Mouse (Mus musculus): ENCODE data around the gene Cd38. TPM values are rescaled to one million over a fixed set of nuclear protein-coding genes. Genes with fewer than 3 reads are reported as not detected.

The Cd38 gene
- polyA plus RNA-seq, 1 experiment: 37.3 TPM

DNA sequence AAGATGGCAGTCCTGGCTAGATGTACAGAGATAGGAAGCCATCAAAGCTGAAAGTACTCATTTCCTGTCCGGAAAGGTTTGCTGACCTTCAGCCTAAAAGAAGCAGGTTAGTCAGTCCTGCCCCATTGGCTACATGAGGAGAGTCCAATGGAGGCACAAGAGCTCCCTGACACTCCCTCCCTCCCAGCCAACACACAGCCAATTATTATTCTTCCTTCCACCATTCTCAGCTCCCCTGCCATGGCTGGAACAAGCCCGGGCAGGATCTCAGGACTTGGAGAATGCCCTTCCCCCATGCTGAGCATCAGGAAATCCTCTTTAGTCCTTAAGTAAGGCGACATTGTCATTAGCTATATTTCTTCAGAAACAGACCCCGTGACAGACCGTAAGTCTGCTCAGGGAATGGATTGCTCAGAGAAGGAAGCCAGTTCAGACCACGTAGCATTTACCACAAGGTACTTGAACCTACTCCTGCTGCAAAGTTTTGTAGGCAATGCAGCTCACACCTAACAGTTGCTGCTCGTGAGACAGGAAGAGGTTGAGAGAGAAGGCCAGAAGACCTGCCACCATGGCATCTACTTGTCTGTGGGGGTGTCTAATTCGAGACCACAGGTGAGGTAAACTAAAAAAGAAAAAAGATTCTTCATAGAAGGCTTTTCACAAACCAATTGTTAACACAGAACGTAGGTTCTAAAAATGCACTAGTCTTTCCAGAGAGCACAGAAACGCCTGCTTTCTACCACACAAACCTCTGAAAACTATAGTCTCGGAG lies 15.1 kb upstream of the Cd38 start:
- DNase-seq (ENCODE audit: low read depth in 1 of 2, low spot score in 2 of 2): peak in 1 of 2 experiments; percentile 26
- H3K27me3 ChIP-seq (ENCODE audit: control insufficient read depth, insufficient read depth, low read length): no peaks in the 10 kb centered on the region
- no peak overlapping the region for H3K4me3 ChIP-seq (ENCODE audit: extremely low read depth, insufficient read depth, insufficient read length)
- H3K27ac ChIP-seq (ENCODE audit: insufficient read depth, low read length): peak overlapping the region; percentile 89
- 39% methylated on average over 11 of the region's 11 CpGs for WGBS
- peaks cover 18% of the 10 kb centered on the region; the same call in 1 of the 2 replicates for H3K4me1 ChIP-seq (ENCODE audit: control insufficient read depth, insufficient read depth, insufficient read length)
- TF ChIP-seq CTCF (IDR thresholded peaks at IDR 0.05; ENCODE audit: extremely low read depth, insufficient read depth, insufficient read length, insufficient replicate concordance) (no peak), POLR2A (IDR thresholded peaks at IDR 0.05; ENCODE audit: low read depth, low read length) (peak; percentile 2; the same call in 1 of the 2 replicates)
- H3K36me3 ChIP-seq (ENCODE audit: control insufficient read depth, insufficient read depth, low read length): no peaks in the 10 kb centered on the region

DNA sequence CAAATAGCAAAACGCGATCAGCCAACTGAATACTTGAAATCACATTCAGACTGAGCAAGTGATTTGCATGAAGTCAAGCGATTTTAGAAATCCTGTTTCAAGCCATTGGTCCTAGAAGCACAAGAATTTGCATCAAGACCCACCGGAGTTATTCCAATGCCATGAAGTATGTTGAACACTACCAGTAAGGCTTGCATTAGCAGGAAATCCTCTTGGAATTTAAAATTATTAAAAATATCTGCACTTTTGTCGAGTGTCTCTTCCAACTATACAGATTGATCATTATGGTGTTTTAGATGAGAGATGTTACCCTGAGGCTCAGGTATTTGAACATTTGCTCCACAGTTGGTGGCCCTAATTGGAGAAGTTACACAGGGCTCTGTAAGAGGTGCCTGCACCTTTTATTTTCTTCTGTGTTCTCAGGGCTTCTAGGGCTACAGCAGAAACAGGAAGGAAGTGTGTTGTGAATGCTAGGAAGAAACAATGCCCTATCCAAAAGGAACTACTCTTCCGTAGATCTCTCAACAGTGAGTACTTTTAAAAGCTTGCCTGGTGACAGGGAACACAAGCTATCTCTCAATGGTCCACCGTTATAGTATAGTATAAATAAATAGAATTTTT lies 14.4 kb upstream of the Cd38 start:
- no peaks in the 10 kb centered on the region for H3K36me3 ChIP-seq (ENCODE audit: control insufficient read depth, insufficient read depth, low read length)
- H3K4me1 ChIP-seq (ENCODE audit: control insufficient read depth, insufficient read depth, insufficient read length): peaks cover 14% of the 10 kb centered on the region; the same call in 1 of the 2 replicates
- no peaks in the 10 kb centered on the region for H3K27me3 ChIP-seq (ENCODE audit: control insufficient read depth, insufficient read depth, low read length)
- 38% methylated on average over 7 of the region's 7 CpGs for WGBS
- DNase-seq (ENCODE audit: low read depth in 1 of 2, low spot score in 2 of 2): peak in 1 of 2 experiments; percentile 24
- no peak overlapping the region; the same call in 1 of the 2 replicates for H3K4me3 ChIP-seq (ENCODE audit: extremely low read depth, insufficient read depth, insufficient read length)
- H3K27ac ChIP-seq (ENCODE audit: insufficient read depth, low read length): peak overlapping the region; percentile 89
- TF ChIP-seq POLR2A (IDR thresholded peaks at IDR 0.05; ENCODE audit: low read depth, low read length): no peak
- TF ChIP-seq CTCF (IDR thresholded peaks at IDR 0.05; ENCODE audit: extremely low read depth, insufficient read depth, insufficient read length, insufficient replicate concordance): no peak

DNA sequence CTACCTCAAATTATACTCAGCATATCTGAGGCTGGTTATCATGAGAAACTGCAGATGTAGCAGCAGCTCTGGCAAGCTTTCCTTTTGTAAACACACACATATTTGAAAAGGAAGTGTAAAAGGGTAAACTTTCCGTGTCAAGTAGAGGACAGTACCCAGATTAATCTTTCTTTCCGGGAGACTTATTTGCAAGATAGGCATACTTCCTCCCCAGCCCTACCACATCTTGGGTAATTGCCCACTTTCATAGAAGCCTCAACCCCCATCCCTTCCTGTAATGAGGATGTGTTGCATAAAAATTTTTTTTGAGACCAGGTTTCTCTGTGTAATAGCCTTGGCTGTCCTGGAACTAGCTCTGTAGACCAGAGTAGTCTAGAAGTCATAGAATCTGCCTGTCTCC lies 12.6 kb upstream of the Cd38 start:
- TF ChIP-seq POLR2A (IDR thresholded peaks at IDR 0.05; ENCODE audit: low read depth, low read length) (no peak), CTCF (IDR thresholded peaks at IDR 0.05; ENCODE audit: extremely low read depth, insufficient read depth, insufficient read length, insufficient replicate concordance) (no peak)
- DNase-seq (ENCODE audit: low read depth in 1 of 2, low spot score in 2 of 2): peak in 1 of 2 experiments; percentile 26
- 2% methylated on average over 2 of the region's 2 CpGs for WGBS
- peaks cover 18% of the 10 kb centered on the region; the same call in 1 of the 2 replicates for H3K4me1 ChIP-seq (ENCODE audit: control insufficient read depth, insufficient read depth, insufficient read length)
- no peaks in the 10 kb centered on the region for H3K27me3 ChIP-seq (ENCODE audit: control insufficient read depth, insufficient read depth, low read length)
- H3K4me3 ChIP-seq (ENCODE audit: extremely low read depth, insufficient read depth, insufficient read length): no peak overlapping the region
- no peaks in the 10 kb centered on the region for H3K36me3 ChIP-seq (ENCODE audit: control insufficient read depth, insufficient read depth, low read length)
- H3K27ac ChIP-seq (ENCODE audit: insufficient read depth, low read length): peak overlapping the region; percentile 85

DNA sequence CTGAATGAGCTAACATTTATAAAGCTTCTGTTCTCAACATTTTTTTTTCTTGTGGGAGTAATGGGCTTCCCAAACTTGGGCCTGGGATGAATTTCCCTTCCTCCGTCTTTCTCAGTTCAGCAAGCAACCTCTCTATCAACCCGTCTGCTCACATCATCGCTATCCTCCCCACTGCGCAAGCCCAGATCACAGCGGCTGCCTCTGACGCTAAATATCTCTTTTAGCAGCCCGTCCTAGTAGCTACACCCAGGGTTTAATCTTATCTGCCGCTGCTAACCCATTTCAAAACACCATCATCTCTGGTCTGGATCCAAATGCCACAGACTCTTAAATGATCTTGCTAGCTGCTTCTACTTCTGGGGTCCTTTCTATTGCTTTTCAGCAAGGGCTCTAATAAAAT lies 8.7 kb upstream of the Cd38 start:
- DNase-seq (ENCODE audit: low read depth in 1 of 2, low spot score in 2 of 2): no peak
- WGBS: 94% methylated on average over 8 of the region's 8 CpGs
- TF ChIP-seq CTCF (IDR thresholded peaks at IDR 0.05; ENCODE audit: extremely low read depth, insufficient read depth, insufficient read length, insufficient replicate concordance) (no peak), POLR2A (IDR thresholded peaks at IDR 0.05; ENCODE audit: low read depth, low read length) (no peak)
- Histone ChIP-seq H3K36me3 (ENCODE audit: control insufficient read depth, insufficient read depth, low read length) (no peaks in the 10 kb centered on the region; the same call in 1 of the 2 replicates), H3K4me1 (ENCODE audit: control insufficient read depth, insufficient read depth, insufficient read length) (peaks cover 10% of the 10 kb centered on the region; the same call in 1 of the 2 replicates), H3K27me3 (ENCODE audit: control insufficient read depth, insufficient read depth, low read length) (no peaks in the 10 kb centered on the region), H3K27ac (ENCODE audit: insufficient read depth, low read length) (no peak overlapping the region), H3K4me3 (ENCODE audit: extremely low read depth, insufficient read depth, insufficient read length) (no peak overlapping the region)

DNA sequence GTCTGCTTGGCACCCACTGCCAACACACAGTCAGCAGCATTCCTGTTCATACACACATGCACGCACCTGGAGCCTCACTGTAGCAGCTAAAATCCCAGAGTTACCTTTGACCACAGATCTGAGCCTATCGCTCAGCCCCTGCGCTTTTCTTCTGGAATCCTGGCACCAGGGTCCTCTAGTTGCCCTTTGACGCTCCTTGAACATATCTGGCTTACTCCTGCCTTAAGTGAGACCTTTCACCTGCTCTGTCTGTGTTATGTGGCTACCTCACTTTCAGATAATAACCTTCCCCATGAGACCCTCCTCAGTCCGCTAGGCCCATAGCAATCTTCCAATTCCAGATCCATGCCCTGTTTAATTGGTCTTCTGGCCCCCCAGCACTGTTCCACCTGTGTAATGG lies 8.3 kb upstream of the Cd38 start:
- DNase-seq (ENCODE audit: low read depth in 1 of 2, low spot score in 2 of 2): no peak
- Histone ChIP-seq H3K27me3 (ENCODE audit: control insufficient read depth, insufficient read depth, low read length) (no peaks in the 10 kb centered on the region), H3K36me3 (ENCODE audit: control insufficient read depth, insufficient read depth, low read length) (no peaks in the 10 kb centered on the region; the same call in 1 of the 2 replicates), H3K4me1 (ENCODE audit: control insufficient read depth, insufficient read depth, insufficient read length) (peaks cover 6% of the 10 kb centered on the region; the same call in 1 of the 2 replicates), H3K27ac (ENCODE audit: insufficient read depth, low read length) (no peak overlapping the region), H3K4me3 (ENCODE audit: extremely low read depth, insufficient read depth, insufficient read length) (no peak overlapping the region)
- TF ChIP-seq CTCF (IDR thresholded peaks at IDR 0.05; ENCODE audit: extremely low read depth, insufficient read depth, insufficient read length, insufficient replicate concordance) (no peak), POLR2A (IDR thresholded peaks at IDR 0.05; ENCODE audit: low read depth, low read length) (no peak)
- WGBS: 90% methylated on average over 5 of the region's 5 CpGs

DNA sequence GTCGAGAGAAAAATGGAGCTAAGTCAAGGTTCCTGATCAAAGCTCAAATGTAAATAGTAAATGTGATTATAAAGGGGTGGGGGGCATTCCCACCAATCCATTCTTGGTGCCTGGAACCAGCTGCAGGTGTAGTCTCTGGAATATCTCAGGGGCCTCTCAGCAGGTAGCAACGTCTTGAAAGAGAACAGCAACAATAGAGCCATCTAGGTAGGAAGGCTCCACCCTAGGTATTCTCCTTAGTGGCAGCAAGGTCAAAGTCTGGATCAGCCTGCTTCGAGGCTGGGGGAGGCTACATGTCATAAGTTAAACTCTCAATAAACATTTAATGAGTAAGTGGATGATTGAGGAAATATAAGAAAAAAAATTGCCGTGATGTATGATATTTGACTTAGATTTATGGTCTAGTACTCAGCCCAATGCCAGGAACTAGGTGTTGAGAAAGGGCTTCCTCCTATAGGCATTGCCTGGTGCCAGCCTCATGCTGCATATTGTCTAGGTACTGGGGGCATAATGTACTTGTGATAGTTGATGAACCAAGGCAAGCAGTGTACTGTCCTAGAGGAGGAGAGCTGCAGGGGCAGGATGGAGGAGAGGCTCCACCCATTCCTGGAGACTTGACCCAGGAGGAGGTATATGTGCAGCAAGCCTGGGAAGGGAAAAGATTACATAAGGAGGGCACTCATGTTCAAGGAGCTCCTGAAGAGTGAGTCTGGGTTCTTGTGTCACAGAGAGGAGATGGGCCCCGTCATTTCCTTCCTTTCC lies 7.5 kb upstream of the Cd38 start:
- 65% methylated on average over 5 of the region's 5 CpGs for WGBS
- H3K36me3 ChIP-seq (ENCODE audit: control insufficient read depth, insufficient read depth, low read length): no peaks in the 10 kb centered on the region; the same call in 1 of the 2 replicates
- H3K4me1 ChIP-seq (ENCODE audit: control insufficient read depth, insufficient read depth, insufficient read length): peaks cover 6% of the 10 kb centered on the region; the same call in 1 of the 2 replicates
- TF ChIP-seq POLR2A (IDR thresholded peaks at IDR 0.05; ENCODE audit: low read depth, low read length) (no peak), CTCF (IDR thresholded peaks at IDR 0.05; ENCODE audit: extremely low read depth, insufficient read depth, insufficient read length, insufficient replicate concordance) (no peak)
- DNase-seq (ENCODE audit: low read depth in 1 of 2, low spot score in 2 of 2): no peak
- no peak overlapping the region for H3K4me3 ChIP-seq (ENCODE audit: extremely low read depth, insufficient read depth, insufficient read length)
- H3K27me3 ChIP-seq (ENCODE audit: control insufficient read depth, insufficient read depth, low read length): no peaks in the 10 kb centered on the region
- no peak overlapping the region for H3K27ac ChIP-seq (ENCODE audit: insufficient read depth, low read length)
